Mouse (Mus musculus) cerebellum, adult 18-20 months (tissue): ENCODE results near the gene Fbxl17.

ENCODE experiments used
- DNase-seq, 2 experiments: peaks; one replicate each; pipeline ENCODE4 v3.0.0; 2021

Fbxl17 gene

GRCm38 (mm10) chr17:63273353-63273752 lies 226.5 kb downstream of the Fbxl17 start:
- no peak for DNase-seq

GRCm38 (mm10) chr17:63272914-63273313 lies 226.9 kb downstream of the Fbxl17 start:
- DNase-seq: no peak

- no peak for DNase-seq
These were observed 228.8 kb downstream of the Fbxl17 start for GRCm38 (mm10) chr17:63271000-63271399.

- DNase-seq: no peak
These were observed 229.3 kb downstream of the Fbxl17 start for GRCm38 (mm10) chr17:63270513-63270912.

- DNase-seq: no peak
These were observed 237.1 kb downstream of the Fbxl17 start for GRCm38 (mm10) chr17:63262674-63263073.

- DNase-seq: no peak
These were observed 238.2 kb downstream of the Fbxl17 start for GRCm38 (mm10) chr17:63261508-63262141.

GRCm38 (mm10) chr17:63259091-63259490 lies 240.7 kb downstream of the Fbxl17 start:
- no peak for DNase-seq

- DNase-seq: peak; percentile 25 to 32
These were observed 253.6 kb downstream of the Fbxl17 start for GRCm38 (mm10) chr17:63246144-63246619.

GRCm38 (mm10) chr17:63245472-63245871 lies 254.3 kb downstream of the Fbxl17 start:
- no peak for DNase-seq

GRCm38 (mm10) chr17:63242761-63243160 lies 257.1 kb downstream of the Fbxl17 start:
- DNase-seq: no peak

GRCm38 (mm10) chr17:63240731-63241106 lies 259.1 kb downstream of the Fbxl17 start:
- DNase-seq: no peak

- DNase-seq: no peak
These were observed 259.6 kb downstream of the Fbxl17 start for GRCm38 (mm10) chr17:63240021-63240730.

- DNase-seq: no peak
These were observed 263.0 kb downstream of the Fbxl17 start for GRCm38 (mm10) chr17:63236846-63237245.

GRCm38 (mm10) chr17:63236221-63236620 lies 263.6 kb downstream of the Fbxl17 start:
- no peak for DNase-seq

GRCm38 (mm10) chr17:63235821-63236220 lies 264.0 kb downstream of the Fbxl17 start:
- no peak for DNase-seq

GRCm38 (mm10) chr17:63229111-63229510 lies 270.7 kb downstream of the Fbxl17 start:
- DNase-seq: no peak

GRCm38 (mm10) chr17:63226380-63226779 lies 273.4 kb downstream of the Fbxl17 start:
- no peak for DNase-seq

GRCm38 (mm10) chr17:63225959-63226358 lies 273.9 kb downstream of the Fbxl17 start:
- no peak for DNase-seq

- DNase-seq: no peak
These were observed 276.1 kb downstream of the Fbxl17 start for GRCm38 (mm10) chr17:63223675-63224074.

- DNase-seq: no peak
These were observed 278.2 kb downstream of the Fbxl17 start for GRCm38 (mm10) chr17:63221632-63222031.

- DNase-seq: no peak
These were observed 279.0 kb downstream of the Fbxl17 start for GRCm38 (mm10) chr17:63220821-63221220.

GRCm38 (mm10) chr17:63217016-63217415 lies 282.8 kb downstream of the Fbxl17 start:
- no peak for DNase-seq

GRCm38 (mm10) chr17:63212018-63212417 lies 287.8 kb downstream of the Fbxl17 start:
- no peak for DNase-seq

GRCm38 (mm10) chr17:63209151-63209550 lies 290.7 kb downstream of the Fbxl17 start:
- DNase-seq: no peak
